Mouse (Mus musculus): ENCODE measurements around the gene Bche.
A peak's percentile ranks its signal among the peaks of the same experiment; 100 is the strongest.

The Bche gene

DNA sequence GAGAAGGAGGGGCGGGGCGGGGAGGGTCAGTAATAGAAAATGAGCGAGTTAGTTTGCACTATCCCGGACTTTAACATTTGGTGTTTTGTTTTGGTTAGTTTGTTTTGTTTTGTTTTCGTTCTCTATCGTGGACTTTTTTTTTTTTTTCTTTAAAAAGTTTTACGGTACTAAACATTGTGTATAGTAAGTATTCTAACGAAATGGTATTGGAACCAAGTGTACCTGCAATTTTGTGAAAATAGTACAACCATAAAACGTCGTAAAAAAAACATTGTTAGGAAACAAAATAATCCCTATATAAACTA is at the start of gene Bche:
Gene Bche, minus strand, starts transcription at position 6 of the 305 bp plus-strand sequence.
- no peak for DNase-seq

GRCm38 (mm10) chr3:73741998-73742397 is 33.8 kb upstream of the Bche start:
- DNase-seq: no peak

GRCm38 (mm10) chr3:73731677-73732076 is 23.5 kb upstream of the Bche start:
- peak; percentile 16 to 59 for DNase-seq

GRCm38 (mm10) chr3:73729511-73729910 is 21.3 kb upstream of the Bche start:
- DNase-seq: no peak

- DNase-seq: no peak
These were observed 17.5 kb upstream of the Bche start for GRCm38 (mm10) chr3:73725711-73726110.

DNA sequence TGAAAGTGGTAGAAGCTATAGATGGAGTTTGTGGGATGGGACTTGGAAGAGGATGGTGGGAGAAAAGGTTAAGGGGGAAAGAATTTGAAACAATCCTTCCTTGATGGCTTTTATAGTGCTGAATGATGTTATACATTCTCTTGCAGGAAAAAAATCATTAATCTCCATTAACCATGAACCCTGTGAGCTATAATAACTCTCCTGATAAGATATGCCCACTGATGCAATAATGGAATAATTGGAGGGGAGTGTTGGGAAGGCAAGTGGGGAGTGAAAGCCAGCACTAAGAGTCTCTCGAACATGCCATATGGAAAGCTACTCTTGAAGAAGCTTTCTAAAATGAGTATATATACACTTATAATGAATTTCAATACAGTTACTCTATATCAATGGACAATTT is 16.7 kb upstream of the Bche start:
- DNase-seq: no peak

DNA sequence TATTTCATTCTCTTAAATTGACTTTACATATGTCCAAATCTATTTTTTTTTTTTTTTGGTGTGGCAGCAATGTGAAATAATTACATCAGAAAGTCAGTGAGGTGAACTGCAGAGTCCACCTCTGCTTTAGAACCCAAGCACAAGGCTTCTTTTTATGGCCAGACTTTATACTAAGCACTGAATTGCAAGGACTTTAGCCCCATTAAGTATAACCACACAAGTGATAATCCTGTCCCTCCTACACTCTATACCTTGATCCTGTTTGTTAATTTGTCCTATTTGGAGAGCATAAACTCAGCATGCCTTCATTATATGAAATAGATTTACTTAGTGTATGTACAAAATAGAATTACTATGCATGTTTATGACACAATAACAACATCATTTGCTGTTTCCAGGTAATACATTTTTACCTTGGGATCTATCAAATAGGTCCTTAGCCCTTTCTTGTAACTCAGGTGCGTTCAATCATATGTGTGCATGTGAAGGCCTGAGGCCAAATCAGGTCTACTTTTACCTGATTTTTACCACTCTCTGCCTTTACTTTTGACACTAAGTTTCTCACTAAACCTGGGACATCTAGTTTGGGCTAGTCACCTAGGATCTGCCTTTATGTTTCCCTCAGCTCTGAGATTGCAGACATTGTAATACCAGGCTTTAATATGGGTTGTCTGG is 9.5 kb upstream of the Bche start:
- DNase-seq: no peak

- peak; percentile 64 to 66 for DNase-seq
These were observed 1.7 kb upstream of the Bche start for GRCm38 (mm10) chr3:73709871-73710270.

- peak; percentile 68 to 78 for DNase-seq
These were observed 480 bp downstream of the Bche start for GRCm38 (mm10) chr3:73707461-73708409.

- no peak for DNase-seq
These were observed 1.7 kb downstream of the Bche start for GRCm38 (mm10) chr3:73706544-73706943.

- no peak for DNase-seq
These were observed 9.3 kb downstream of the Bche start for GRCm38 (mm10) chr3:73698889-73699288.

GRCm38 (mm10) chr3:73673333-73673732 is 34.9 kb downstream of the Bche start:
- DNase-seq: no peak

- DNase-seq: peak in 1 of 2 experiments; percentile 2
These were observed 40.0 kb downstream of the Bche start for GRCm38 (mm10) chr3:73668172-73668571.

DNA sequence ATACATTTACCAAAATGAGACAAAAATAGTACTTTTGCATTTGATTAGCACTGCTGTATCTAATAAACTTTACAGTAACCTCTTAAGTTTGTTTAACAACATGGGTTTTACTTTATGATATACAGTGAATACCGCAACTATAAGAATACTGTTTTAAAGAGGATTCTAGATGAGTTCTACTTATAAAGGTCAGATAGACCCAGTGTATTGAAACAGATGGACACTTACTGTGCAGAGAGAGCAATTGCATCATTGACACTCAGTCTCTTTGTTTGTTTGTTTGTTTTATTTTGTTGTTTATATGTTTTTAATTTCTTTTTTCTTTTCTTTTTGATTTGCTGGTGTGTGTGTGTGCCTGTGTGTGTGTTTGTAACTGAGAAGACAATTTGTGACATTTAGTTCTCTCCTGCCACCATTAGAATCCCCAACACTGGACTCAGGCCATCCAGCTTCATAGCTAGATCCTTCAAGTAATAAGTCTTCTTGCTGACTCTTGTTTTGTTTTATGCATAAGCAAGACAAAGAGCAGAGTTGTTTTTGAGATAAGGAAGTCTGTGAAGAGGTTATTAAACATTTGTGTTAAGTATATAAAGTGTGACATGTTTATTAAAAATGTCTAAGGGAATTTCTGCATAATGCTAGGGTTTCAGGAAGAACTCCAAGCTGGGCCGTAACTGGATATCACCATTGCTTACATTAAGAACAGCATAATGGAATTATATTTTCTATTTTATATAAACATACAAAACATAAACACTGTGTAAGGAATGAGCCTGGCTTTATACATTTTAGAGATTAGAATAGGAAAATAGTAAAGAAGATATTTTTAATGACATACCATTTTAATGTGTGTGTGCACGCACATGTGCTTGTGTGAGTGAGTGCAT is 40.7 kb downstream of the Bche start:
- DNase-seq: no peak

- DNase-seq: no peak
These were observed 57.9 kb downstream of the Bche start for GRCm38 (mm10) chr3:73650281-73650680.

GRCm38 (mm10) chr3:73647064-73647463 is 61.2 kb downstream of the Bche start:
- no peak for DNase-seq

DNA sequence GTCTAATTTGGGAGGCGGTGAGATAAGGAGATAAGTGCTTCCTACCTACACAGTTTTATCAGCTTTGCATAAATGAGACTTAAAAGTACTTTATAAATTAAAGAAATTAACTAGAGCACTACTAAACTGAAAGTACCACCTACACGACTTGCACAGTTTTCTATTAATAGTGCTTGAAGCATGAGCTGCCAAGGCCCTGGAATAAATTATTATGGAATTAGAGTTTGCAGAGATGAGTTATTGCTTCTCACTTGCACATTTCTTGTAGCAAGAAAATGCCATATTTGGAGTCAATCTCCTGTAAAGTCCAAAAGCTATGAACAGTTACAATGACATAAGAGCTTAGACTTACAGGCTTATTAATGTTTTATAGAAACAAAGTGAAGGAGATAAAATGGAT is 96.8 kb downstream of the Bche start:
- DNase-seq: no peak

GRCm38 (mm10) chr3:73591757-73592533 is 116.3 kb downstream of the Bche start:
- no peak for DNase-seq

All from cerebellum, postnatal 10 days (tissue).